Mouse (Mus musculus): Measurements from ENCODE around the gene Defb28.

Defb28 gene

GRCm38 (mm10) chr2:152541979-152542378 is 23.9 kb downstream of the Defb28 start:
- no peak for TF ChIP-seq GATA4 (IDR thresholded peaks at IDR 0.05; ENCODE audit: insufficient replicate concordance, low read length)

- TF ChIP-seq GATA4 (IDR thresholded peaks at IDR 0.05; ENCODE audit: insufficient replicate concordance, low read length): no peak
Observed at GRCm38 (mm10) chr2:152542897-152543296, 24.8 kb downstream of the Defb28 start.

GRCm38 (mm10) chr2:152543478-152543877 is 25.4 kb downstream of the Defb28 start:
- no peak for TF ChIP-seq GATA4 (IDR thresholded peaks at IDR 0.05; ENCODE audit: insufficient replicate concordance, low read length)

GRCm38 (mm10) chr2:152544691-152545090 is 26.6 kb downstream of the Defb28 start:
- TF ChIP-seq GATA4 (IDR thresholded peaks at IDR 0.05; ENCODE audit: insufficient replicate concordance, low read length): no peak

GRCm38 (mm10) chr2:152548124-152548523 is 30.1 kb downstream of the Defb28 start:
- TF ChIP-seq GATA4 (IDR thresholded peaks at IDR 0.05; ENCODE audit: insufficient replicate concordance, low read length): no peak

DNA sequence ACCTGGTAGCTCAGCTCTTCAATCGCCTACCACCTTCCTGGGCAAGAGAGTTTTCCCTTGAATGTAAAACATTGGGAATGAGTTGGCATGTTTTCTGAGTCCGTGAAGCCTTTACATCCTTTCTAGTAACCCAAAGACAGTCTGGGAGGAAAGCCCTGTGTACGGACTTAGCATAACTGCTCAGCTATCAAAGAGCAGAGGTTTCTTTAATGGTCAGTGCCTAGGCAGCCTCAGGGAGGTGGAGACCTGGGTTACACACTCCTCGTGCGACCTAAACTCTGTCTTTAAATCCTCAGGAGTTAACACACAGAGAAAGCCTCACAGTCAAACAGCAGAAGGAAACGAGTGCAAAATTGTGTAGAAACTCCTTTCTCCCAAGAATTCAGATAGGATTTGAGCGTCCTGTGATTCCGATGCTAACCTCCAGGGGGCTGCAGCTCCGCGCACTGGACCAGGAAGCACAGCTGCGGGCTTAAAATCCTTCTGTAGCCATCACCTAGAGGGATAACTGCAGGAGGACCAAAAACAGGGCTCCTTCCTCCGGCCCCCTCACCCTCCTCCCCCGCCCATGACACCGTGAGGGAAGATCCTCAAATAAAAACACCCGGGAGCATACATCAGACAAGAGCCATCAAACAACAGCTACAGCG is 35.8 kb downstream of the Defb28 start:
- TF ChIP-seq GATA4 (IDR thresholded peaks at IDR 0.05; ENCODE audit: insufficient replicate concordance, low read length): no peak

GRCm38 (mm10) chr2:152556655-152557054 is 38.6 kb downstream of the Defb28 start:
- no peak for TF ChIP-seq GATA4 (IDR thresholded peaks at IDR 0.05; ENCODE audit: insufficient replicate concordance, low read length)

- TF ChIP-seq GATA4 (IDR thresholded peaks at IDR 0.05; ENCODE audit: insufficient replicate concordance, low read length): no peak
Observed at GRCm38 (mm10) chr2:152569038-152569437, 51.0 kb downstream of the Defb28 start, which contains the start of gene Gm17416. Gm17416 (plus strand) TSS chr2:152569338.

- TF ChIP-seq GATA4 (IDR thresholded peaks at IDR 0.05; ENCODE audit: insufficient replicate concordance, low read length): no peak
Observed at GRCm38 (mm10) chr2:152569881-152570280, 51.8 kb downstream of the Defb28 start.

DNA sequence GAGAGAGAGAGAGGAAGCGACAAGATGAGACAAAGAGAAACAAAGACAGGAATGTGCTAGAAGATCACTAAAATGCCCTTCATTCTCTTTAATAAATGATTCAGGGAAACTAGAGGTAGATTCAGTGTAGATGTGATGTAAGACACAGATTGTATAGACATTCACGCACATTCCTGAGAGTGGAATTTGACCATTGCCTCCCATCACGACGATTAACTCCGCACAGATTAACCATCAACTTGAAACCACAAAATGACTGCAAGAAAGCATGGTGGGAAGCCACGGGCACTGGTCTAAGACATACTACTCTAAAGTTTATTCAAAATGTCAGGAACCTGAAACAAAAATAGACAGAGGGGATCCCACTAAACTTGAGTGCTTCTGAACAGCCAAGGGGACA is 52.3 kb downstream of the Defb28 start:
- TF ChIP-seq GATA4 (IDR thresholded peaks at IDR 0.05; ENCODE audit: insufficient replicate concordance, low read length): no peak
